Mouse (Mus musculus) liver, embryonic 16.5 days (tissue): ENCODE results near the gene Itga1. TPM values are rescaled to one million over a fixed set of nuclear protein-coding genes. Genes with fewer than 3 reads are reported as not detected.

Experiments used
- ATAC-seq: fragments of 200-750 bp; cut with Nextera tagmentation; 2 replicates; pipeline ENCODE4 v1.8.0; 2017; ENCODE audit warnings: low read depth, mild to moderate bottlenecking, moderate number of reproducible peaks, moderate library complexity
- H3K27ac ChIP-seq: fragments of 300-500 bp; sonication (generic); 2 replicates; pipeline ENCODE4 v1.5.1; 2014; ENCODE audit warnings: mild to moderate bottlenecking, low read length
- H3K27me3 ChIP-seq: fragments of 300-500 bp; sonication (generic); 2 replicates; pipeline ENCODE4 v1.6.1; 2014; ENCODE audit warnings: low read depth, low read length, mixed read lengths; ENCODE audit not compliant: control insufficient read depth, insufficient read depth
- H3K36me3 ChIP-seq: fragments of 300-500 bp; sonication (generic); 2 replicates; pipeline ENCODE4 v1.6.1; 2014; ENCODE audit warnings: mild to moderate bottlenecking; ENCODE audit not compliant: control insufficient read depth, insufficient read depth
- H3K4me1 ChIP-seq: fragments of 300-500 bp; sonication (generic); 2 replicates; pipeline ENCODE4 v1.6.1; 2014; ENCODE audit warnings: low read depth, low read length, mixed read lengths; ENCODE audit not compliant: control insufficient read depth
- H3K4me2 ChIP-seq: fragments of 300-500 bp; sonication (generic); 2 replicates; pipeline ENCODE4 v1.6.1; 2014; ENCODE audit warnings: low read depth, low read length, mixed read lengths
- H3K4me3 ChIP-seq: fragments of 300-500 bp; sonication (generic); 2 replicates; pipeline ENCODE4 v1.5.1; 2014; ENCODE audit warnings: low read depth, mild to moderate bottlenecking, low read length
- H3K9ac ChIP-seq: fragments of 300-500 bp; sonication (generic); 2 replicates; pipeline ENCODE4 v1.6.1; 2014; ENCODE audit warnings: low read depth, low read length
- H3K9me3 ChIP-seq: fragments of 300-500 bp; sonication (generic); replicated peaks from 2 replicates; pipeline ENCODE4 v1.6.1; 2016; ENCODE audit warnings: low read length; ENCODE audit not compliant: control insufficient read depth
- WGBS: fragments of 180-500 bp; shearing (Covaris S2); extraction: QIAGEN DNeasy Blood & Tissue Kit; methylation state at CpG from one replicate; pipeline ENCODE4 v1.1.7; 2014; ENCODE audit not compliant: insufficient replicate concordance; 5-methylcytosine and 5-hydroxymethylcytosine counted together
- polyA plus RNA-seq: library from polyadenylated mRNA; unstranded; fragments of >200 nt; fragmentation: Nextera tagmentation; extraction: Ambion mirVana; gene quantifications from 2 replicates; pipeline ENCODE4 v1.2.1, GENCODE M21; 2015

The Itga1 gene
- polyA plus RNA-seq, 1 experiment from 2014 or later = 6.5 TPM

DNA sequence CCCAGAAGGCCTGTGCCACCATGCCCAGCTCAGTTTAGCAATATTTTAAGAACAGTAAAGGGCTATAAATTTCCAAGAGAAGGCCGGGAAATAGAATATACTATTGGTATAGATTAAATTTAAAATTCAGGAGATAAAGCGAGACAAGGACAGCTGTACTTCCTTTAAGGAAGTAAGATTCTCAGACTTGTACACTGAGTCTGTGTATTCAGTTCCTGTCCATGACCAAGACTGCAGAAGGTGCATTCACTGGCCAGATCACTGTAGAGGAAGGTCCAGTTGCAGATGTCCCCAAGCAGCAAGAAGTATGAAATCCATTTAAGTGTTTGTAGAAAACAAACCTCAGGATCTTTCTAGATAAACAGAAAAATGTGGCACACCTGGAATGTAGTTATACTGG is 28.3 kb upstream of the Itga1 start:
- WGBS = 16% methylated on average over 2 of the region's 2 CpGs
- ATAC-seq = no peak

DNA sequence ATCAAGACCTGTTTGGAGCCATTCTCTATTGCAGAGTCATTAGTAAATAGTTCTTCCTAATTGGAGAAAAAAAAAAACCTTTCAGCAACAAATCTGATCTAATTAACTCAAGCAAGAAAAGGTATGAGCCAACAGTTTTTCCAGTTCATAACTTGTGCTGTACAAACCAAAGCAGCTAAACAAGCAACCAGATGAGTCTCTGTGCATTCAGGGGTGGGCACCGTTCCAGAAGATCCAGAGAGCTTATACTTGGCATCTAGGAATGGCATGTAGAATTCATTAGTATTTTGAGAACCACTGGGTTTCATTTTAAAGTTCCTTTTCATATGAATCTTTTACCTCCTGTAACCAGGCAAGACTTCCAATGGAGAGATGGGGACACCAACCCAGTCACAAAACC is 26.1 kb upstream of the Itga1 start:
- H3K4me1 ChIP-seq = no peaks in the 10 kb centered on the region
- H3K36me3 ChIP-seq = no peaks in the 10 kb centered on the region
- H3K9me3 ChIP-seq = no peaks in the 10 kb centered on the region
- no peak overlapping the region for H3K9ac ChIP-seq
- 52% methylated on average over 1 of the region's 1 CpGs for WGBS
- no peak overlapping the region for H3K27ac ChIP-seq
- ATAC-seq = no peak
- H3K4me2 ChIP-seq = no peak overlapping the region
- no peaks in the 10 kb centered on the region for H3K27me3 ChIP-seq
- H3K4me3 ChIP-seq = no peak overlapping the region

More for the DNA sequence above, 28.3 kb upstream of the Itga1 start:
- Histone ChIP-seq H3K27ac (no peak overlapping the region), H3K4me1 (no peaks in the 10 kb centered on the region), H3K27me3 (no peaks in the 10 kb centered on the region), H3K9me3 (no peaks in the 10 kb centered on the region), H3K4me2 (no peak overlapping the region), H3K36me3 (no peaks in the 10 kb centered on the region), H3K4me3 (no peak overlapping the region), H3K9ac (no peak overlapping the region)

- no peaks in the 10 kb centered on the region for H3K36me3 ChIP-seq
- no peak for ATAC-seq
- 82% methylated on average over 2 of the region's 2 CpGs for WGBS
- no peak overlapping the region for H3K4me2 ChIP-seq
- no peaks in the 10 kb centered on the region for H3K27me3 ChIP-seq
- no peak overlapping the region for H3K4me3 ChIP-seq
- no peaks in the 10 kb centered on the region for H3K4me1 ChIP-seq
- no peak overlapping the region for H3K9ac ChIP-seq
- no peaks in the 10 kb centered on the region for H3K9me3 ChIP-seq
- H3K27ac ChIP-seq = no peak overlapping the region
Observed at GRCm38 (mm10) chr13:115126534-115126933, 24.8 kb upstream of the Itga1 start.

- Histone ChIP-seq H3K9me3 (no peaks in the 10 kb centered on the region), H3K36me3 (no peaks in the 10 kb centered on the region), H3K9ac (no peak overlapping the region), H3K4me1 (no peaks in the 10 kb centered on the region), H3K4me2 (no peak overlapping the region), H3K27ac (no peak overlapping the region), H3K4me3 (no peak overlapping the region), H3K27me3 (no peaks in the 10 kb centered on the region)
- 67% methylated on average over 4 of the region's 4 CpGs for WGBS
- no peak for ATAC-seq
Observed at GRCm38 (mm10) chr13:115125130-115125529, 23.4 kb upstream of the Itga1 start.

DNA sequence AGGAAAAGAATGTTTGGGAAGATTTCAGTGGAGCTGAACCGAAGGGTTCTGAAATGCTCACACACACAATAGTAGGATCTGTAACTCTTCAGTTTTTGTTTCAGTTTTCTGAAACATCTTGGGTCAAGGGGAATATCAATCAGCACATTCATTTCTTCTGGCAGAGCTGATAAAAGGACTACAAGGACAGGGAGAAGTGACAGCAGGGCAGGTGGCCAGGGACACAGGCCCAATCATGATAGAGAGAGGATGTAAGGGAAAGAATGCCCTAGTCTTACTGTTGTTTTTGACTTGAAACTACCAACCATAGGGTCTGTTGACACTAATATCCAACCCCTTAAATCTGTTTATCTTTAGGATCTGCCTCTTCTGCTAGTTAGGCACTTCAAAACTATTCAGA is 22.8 kb upstream of the Itga1 start:
- H3K27ac ChIP-seq = no peak overlapping the region
- H3K9me3 ChIP-seq = no peaks in the 10 kb centered on the region
- no peaks in the 10 kb centered on the region for H3K27me3 ChIP-seq
- WGBS = 32% methylated on average over 1 of the region's 1 CpGs
- no peak overlapping the region for H3K9ac ChIP-seq
- H3K4me2 ChIP-seq = no peak overlapping the region
- no peak overlapping the region for H3K4me3 ChIP-seq
- no peaks in the 10 kb centered on the region for H3K36me3 ChIP-seq
- ATAC-seq = no peak
- H3K4me1 ChIP-seq = no peaks in the 10 kb centered on the region

GRCm38 (mm10) chr13:115118756-115119155 is 17.0 kb upstream of the Itga1 start:
- no peaks in the 10 kb centered on the region for H3K27me3 ChIP-seq
- no peak for ATAC-seq
- no peaks in the 10 kb centered on the region for H3K4me1 ChIP-seq
- no peaks in the 10 kb centered on the region for H3K36me3 ChIP-seq
- WGBS = 39% methylated on average over 5 of the region's 5 CpGs
- no peaks in the 10 kb centered on the region for H3K9me3 ChIP-seq
- no peak overlapping the region for H3K9ac ChIP-seq
- no peak overlapping the region for H3K4me3 ChIP-seq
- H3K27ac ChIP-seq = no peak overlapping the region
- H3K4me2 ChIP-seq = no peak overlapping the region

DNA sequence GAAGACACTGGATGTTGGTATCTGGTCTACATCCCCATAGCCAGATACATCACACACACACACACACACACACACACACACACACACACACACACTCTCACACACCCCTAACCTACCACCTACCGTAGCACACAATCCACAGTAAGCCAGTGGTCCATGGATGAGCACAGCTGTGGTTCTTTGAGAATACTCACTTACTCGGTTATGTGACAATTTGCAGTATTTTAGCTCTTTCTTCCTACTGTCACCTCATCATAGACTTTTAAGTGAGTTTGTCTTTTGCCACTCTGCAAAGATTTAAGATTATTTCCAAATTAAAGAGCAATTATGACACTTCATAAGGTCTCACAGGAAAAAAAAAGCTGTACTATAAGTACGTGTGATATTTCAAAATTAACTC is 16.4 kb upstream of the Itga1 start:
- Histone ChIP-seq H3K4me2 (no peak overlapping the region), H3K36me3 (no peaks in the 10 kb centered on the region), H3K9me3 (no peaks in the 10 kb centered on the region), H3K9ac (no peak overlapping the region), H3K27me3 (no peaks in the 10 kb centered on the region), H3K4me1 (no peaks in the 10 kb centered on the region), H3K4me3 (no peak overlapping the region), H3K27ac (no peak overlapping the region)
- 48% methylated on average over 3 of the region's 3 CpGs for WGBS
- no peak for ATAC-seq

DNA sequence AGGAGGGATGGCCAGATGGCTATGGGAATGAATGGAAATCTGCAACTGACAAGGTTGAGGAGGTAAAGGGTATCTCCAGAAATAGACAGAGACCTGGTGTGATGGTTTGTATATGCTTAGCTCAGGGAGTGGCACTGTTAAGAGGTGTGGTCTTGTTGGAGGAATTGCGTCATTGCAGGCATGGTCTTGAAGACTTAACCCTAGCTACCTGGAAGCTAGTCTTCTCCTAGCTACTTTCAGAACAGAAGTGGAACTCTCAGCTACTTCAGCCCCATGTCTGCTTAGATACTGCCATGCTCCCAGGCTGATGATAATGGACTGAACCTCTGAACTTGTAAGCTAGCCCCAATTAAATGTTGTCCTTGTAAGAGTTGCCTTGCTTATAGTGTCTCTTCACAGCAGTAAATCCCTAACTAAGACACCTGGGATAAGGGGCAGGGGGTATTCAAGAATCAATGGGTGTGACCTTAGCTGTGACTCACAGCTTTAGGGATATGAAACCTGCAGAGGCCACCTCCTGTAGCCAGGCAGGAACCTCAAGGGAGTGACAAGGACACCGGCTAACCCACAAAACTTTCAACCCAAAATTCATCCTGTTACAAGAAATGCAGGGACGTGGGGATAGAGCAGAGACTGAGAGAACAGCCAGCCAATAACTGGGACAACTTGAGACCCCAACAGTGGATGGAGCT is 15.3 kb upstream of the Itga1 start:
- H3K27ac ChIP-seq = no peak overlapping the region
- no peaks in the 10 kb centered on the region for H3K36me3 ChIP-seq
- WGBS = 59% methylated on average over 3 of the region's 3 CpGs
- H3K4me3 ChIP-seq = no peak overlapping the region
- ATAC-seq = no peak
- H3K9ac ChIP-seq = no peak overlapping the region
- H3K4me1 ChIP-seq = no peaks in the 10 kb centered on the region
- H3K9me3 ChIP-seq = no peaks in the 10 kb centered on the region
- H3K4me2 ChIP-seq = no peak overlapping the region
- H3K27me3 ChIP-seq = no peaks in the 10 kb centered on the region

- Histone ChIP-seq H3K36me3 (no peaks in the 10 kb centered on the region), H3K4me1 (no peaks in the 10 kb centered on the region), H3K9me3 (no peaks in the 10 kb centered on the region), H3K9ac (no peak overlapping the region), H3K4me3 (no peak overlapping the region), H3K27ac (no peak overlapping the region), H3K4me2 (no peak overlapping the region), H3K27me3 (no peaks in the 10 kb centered on the region)
- 51% methylated on average over 4 of the region's 4 CpGs for WGBS
- no peak for ATAC-seq
Observed at GRCm38 (mm10) chr13:115109628-115110027, 7.9 kb upstream of the Itga1 start.
